Mouse (Mus musculus) liver, embryonic 14.5 days (tissue): ENCODE measurements around the gene Gpr156. TPM values are rescaled to one million over a fixed set of nuclear protein-coding genes. Genes with fewer than 3 reads are reported as not detected.

Experiments
- ATAC-seq: fragments of 200-750 bp; cut with Nextera tagmentation; 2 replicates; pipeline ENCODE4 v1.8.0; 2017; ENCODE audit warnings: moderate number of reproducible peaks, mild to moderate bottlenecking, moderate library complexity; ENCODE audit not compliant: insufficient read depth
- DNase-seq, 3 experiments: peaks; one replicate each; pipeline ENCODE4 v3.0.0-alpha.2; 2012 to 2013; ENCODE audit warnings: low read depth in 3 of 3, low spot score in 3 of 3
- H3K27ac ChIP-seq: fragments of 300-500 bp; sonication (generic); 2 replicates; pipeline ENCODE4 v1.5.1; 2014; ENCODE audit warnings: moderate library complexity, mild to moderate bottlenecking, control low read depth, inconsistent platforms
- H3K27me3 ChIP-seq: fragments of 300-500 bp; sonication (generic); 2 replicates; pipeline ENCODE4 v1.6.1; 2014; ENCODE audit warnings: mild to moderate bottlenecking, low read length, moderate library complexity; ENCODE audit not compliant: control insufficient read depth, insufficient read depth
- H3K36me3 ChIP-seq: fragments of 300-500 bp; sonication (generic); replicated peaks from 2 replicates; pipeline ENCODE4 v1.6.1; 2014; ENCODE audit warnings: low read depth; ENCODE audit not compliant: control insufficient read depth, insufficient read depth
- H3K4me1 ChIP-seq, 2 experiments: fragments of 200-500 bp in 1 of 2; fragments of 300-500 bp in 1 of 2; sonication (generic) in 1 of 2; replicated peaks; 2 replicates each; pipeline ENCODE4 v1.6.1; 2012 to 2014; ENCODE audit warnings: antibody characterized with exemption in 1 of 2, inconsistent platforms in 1 of 2, low read length in 1 of 2; ENCODE audit not compliant: control insufficient read depth in 2 of 2, insufficient read depth in 2 of 2
- H3K4me2 ChIP-seq: fragments of 300-500 bp; sonication (generic); 2 replicates; pipeline ENCODE4 v1.6.1; 2014; ENCODE audit warnings: low read depth, mild to moderate bottlenecking, control low read depth, moderate library complexity
- H3K4me3 ChIP-seq, 2 experiments: fragments of 200-500 bp in 1 of 2; fragments of 300-500 bp in 1 of 2; sonication (generic) in 1 of 2; 2 replicates each; pipeline ENCODE4 v1.5.1; 2012 to 2014; ENCODE audit warnings: low read depth in 2 of 2, low read length in 2 of 2, mild to moderate bottlenecking in 2 of 2, control low read depth in 1 of 2, inconsistent platforms in 1 of 2, moderate library complexity in 1 of 2; ENCODE audit not compliant: insufficient read depth in 1 of 2
- H3K9ac ChIP-seq: fragments of 300-500 bp; sonication (generic); replicated peaks from 2 replicates; pipeline ENCODE4 v1.6.1; 2014; ENCODE audit warnings: mild to moderate bottlenecking, control low read depth, moderate library complexity
- H3K9me3 ChIP-seq: fragments of 300-500 bp; sonication (generic); 2 replicates; pipeline ENCODE4 v1.6.1; 2016; ENCODE audit warnings: low read length, mixed read lengths; ENCODE audit not compliant: control insufficient read depth
- CTCF ChIP-seq: IDR thresholded peaks from 2 replicates; pipeline ENCODE4 v1.5.1; 2016; ENCODE audit warnings: antibody characterized with exemption, low read depth, control low read depth
- EP300 ChIP-seq: IDR thresholded peaks from 2 replicates; pipeline ENCODE4 v1.6.1; 2016; ENCODE audit warnings: antibody characterized with exemption, low read depth
- WGBS: fragments of 180-500 bp; shearing (Covaris S2); extraction: QIAGEN DNeasy Blood & Tissue Kit; methylation state at CpG from one replicate; pipeline ENCODE4 v1.1.7; 2014; ENCODE audit not compliant: insufficient replicate concordance; 5-methylcytosine and 5-hydroxymethylcytosine counted together
- polyA plus RNA-seq, 2 experiments: library from polyadenylated mRNA; depleted of rRNA in 1 of 2; stranded (reverse) in 1 of 2; unstranded in 1 of 2; fragments of >200 nt; fragmentation: Nextera tagmentation in 1 of 2; extraction: Ambion mirVana in 1 of 2; gene quantifications; 2 replicates each; pipeline versions ENCODE4 v1.2.1 to v1.2.3; 2012 to 2014

The Gpr156 gene
- polyA plus RNA-seq, 2 experiments, result 0.01 TPM; not detected in 1

- 71% methylated on average over 5 of the region's 5 CpGs for WGBS
- H3K27ac ChIP-seq, result no peak overlapping the region
- no peak overlapping the region for H3K4me2 ChIP-seq
- H3K27me3 ChIP-seq, result no peaks in the 10 kb centered on the region
- H3K9me3 ChIP-seq, result no peaks in the 10 kb centered on the region
- H3K36me3 ChIP-seq, result no peaks in the 10 kb centered on the region
- ATAC-seq (no peak), DNase-seq (no peak)
- H3K4me1 ChIP-seq, result no peaks in the 10 kb centered on the region
- H3K9ac ChIP-seq, result no peak overlapping the region
- no peak overlapping the region for H3K4me3 ChIP-seq
- TF ChIP-seq CTCF (no peak), EP300 (no peak)
These were observed 92.1 kb downstream of the Gpr156 start for GRCm38 (mm10) chr16:38008371-38008770.

- TF ChIP-seq EP300 (no peak), CTCF (no peak)
- no peak overlapping the region for H3K4me3 ChIP-seq
- no peaks in the 10 kb centered on the region for H3K9me3 ChIP-seq
- no peak overlapping the region for H3K4me2 ChIP-seq
- ATAC-seq (no peak), DNase-seq (no peak)
- no peak overlapping the region for H3K9ac ChIP-seq
- 67% methylated on average over 14 of the region's 14 CpGs for whole genome bisulfite sequencing
- no peaks in the 10 kb centered on the region for H3K36me3 ChIP-seq
- H3K27ac ChIP-seq, result no peak overlapping the region
- H3K27me3 ChIP-seq, result no peaks in the 10 kb centered on the region
- no peaks in the 10 kb centered on the region for H3K4me1 ChIP-seq
These were observed 92.9 kb downstream of the Gpr156 start for GRCm38 (mm10) chr16:38009041-38009825.

GRCm38 (mm10) chr16:38011486-38011885 is 95.2 kb downstream of the Gpr156 start:
- no peak overlapping the region for H3K4me2 ChIP-seq
- ATAC-seq, result no peak
- H3K9me3 ChIP-seq, result no peaks in the 10 kb centered on the region
- TF ChIP-seq EP300 (no peak), CTCF (no peak)
- H3K9ac ChIP-seq, result no peak overlapping the region
- H3K4me3 ChIP-seq, result no peak overlapping the region
- H3K27me3 ChIP-seq, result no peaks in the 10 kb centered on the region
- no peak for DNase-seq
- H3K36me3 ChIP-seq, result no peaks in the 10 kb centered on the region
- H3K27ac ChIP-seq, result no peak overlapping the region
- WGBS, result 75% methylated on average over 13 of the region's 13 CpGs
- H3K4me1 ChIP-seq, result no peaks in the 10 kb centered on the region

- H3K4me1 ChIP-seq, result no peaks in the 10 kb centered on the region
- no peak overlapping the region for H3K4me2 ChIP-seq
- TF ChIP-seq EP300 (no peak), CTCF (no peak)
- ATAC-seq (no peak), DNase-seq (no peak)
- no peaks in the 10 kb centered on the region for H3K27me3 ChIP-seq
- H3K9ac ChIP-seq, result no peak overlapping the region
- no peaks in the 10 kb centered on the region for H3K9me3 ChIP-seq
- no peaks in the 10 kb centered on the region for H3K36me3 ChIP-seq
- no peak overlapping the region for H3K4me3 ChIP-seq
- H3K27ac ChIP-seq, result no peak overlapping the region
- WGBS, result 31% methylated on average over 5 of the region's 5 CpGs
These were observed 96.1 kb downstream of the Gpr156 start for GRCm38 (mm10) chr16:38012382-38012781.

- no peak overlapping the region for H3K27ac ChIP-seq
- no peak overlapping the region for H3K4me2 ChIP-seq
- H3K4me1 ChIP-seq, result no peaks in the 10 kb centered on the region
- H3K4me3 ChIP-seq, result no peak overlapping the region
- H3K36me3 ChIP-seq, result no peaks in the 10 kb centered on the region
- DNase-seq, result no peak
- WGBS, result 55% methylated on average over 4 of the region's 4 CpGs
- TF ChIP-seq CTCF, result no peak
- no peak for TF ChIP-seq EP300
- ATAC-seq, result no peak
- H3K9me3 ChIP-seq, result no peaks in the 10 kb centered on the region
- no peak overlapping the region for H3K9ac ChIP-seq
- H3K27me3 ChIP-seq, result no peaks in the 10 kb centered on the region
These were observed 96.6 kb downstream of the Gpr156 start for GRCm38 (mm10) chr16:38012891-38013290.
